Mouse (Mus musculus) frontal cortex, postnatal 36 days (tissue): Measurements from ENCODE around the gene Tas2r136.

ENCODE experiments used
- DNase-seq, 2 experiments: peaks; one replicate each; pipeline ENCODE4 v3.0.0; 2022; ENCODE audit warnings: low spot score in 2 of 2

Tas2r136 gene

DNA sequence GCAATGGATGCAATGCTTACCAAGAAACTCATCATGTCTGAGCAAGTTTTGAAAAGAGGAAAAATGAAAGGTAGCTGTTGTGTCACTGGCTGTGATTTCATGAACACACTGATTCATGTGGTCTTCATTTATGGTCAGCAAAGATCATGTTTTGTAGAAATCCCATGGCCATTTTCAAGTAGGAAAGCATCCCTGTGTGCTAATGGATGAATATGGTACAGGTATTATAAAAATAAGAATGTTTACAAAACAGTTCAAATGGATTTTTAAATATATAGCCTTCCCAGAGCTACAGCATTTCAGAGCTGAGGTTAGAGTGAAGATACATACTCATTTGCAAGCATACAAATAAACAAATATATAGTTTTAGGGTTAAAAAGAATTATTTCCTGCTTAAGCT is at the start of gene Tas2r136:
Gene Tas2r136, minus strand, starts transcription at position 101 of the 400 bp plus-strand sequence.
- DNase-seq = no peak

DNA sequence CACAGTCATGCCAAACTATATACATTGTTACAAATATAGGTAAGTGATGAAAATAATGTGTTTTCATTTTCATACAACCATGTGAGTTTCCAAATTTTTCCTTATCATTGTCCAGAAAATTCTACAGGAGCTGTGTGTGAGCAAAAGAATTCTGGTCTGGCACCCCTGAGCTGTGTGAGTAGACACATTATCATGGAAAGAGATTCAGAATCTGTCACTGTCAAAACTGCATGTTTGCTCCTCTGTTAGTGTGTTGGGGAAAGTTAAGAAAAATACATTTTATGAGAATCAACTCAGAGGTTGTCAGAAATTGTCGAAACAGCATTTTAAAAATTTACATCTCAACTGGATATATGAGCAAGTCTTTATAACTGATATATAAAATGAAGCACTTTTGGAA is 24.6 kb upstream of the Tas2r136 start, which contains the start of gene Tas2r117:
Gene Tas2r117, plus strand, starts transcription at position 301 of the 400 bp plus-strand sequence.
- DNase-seq = no peak

DNA sequence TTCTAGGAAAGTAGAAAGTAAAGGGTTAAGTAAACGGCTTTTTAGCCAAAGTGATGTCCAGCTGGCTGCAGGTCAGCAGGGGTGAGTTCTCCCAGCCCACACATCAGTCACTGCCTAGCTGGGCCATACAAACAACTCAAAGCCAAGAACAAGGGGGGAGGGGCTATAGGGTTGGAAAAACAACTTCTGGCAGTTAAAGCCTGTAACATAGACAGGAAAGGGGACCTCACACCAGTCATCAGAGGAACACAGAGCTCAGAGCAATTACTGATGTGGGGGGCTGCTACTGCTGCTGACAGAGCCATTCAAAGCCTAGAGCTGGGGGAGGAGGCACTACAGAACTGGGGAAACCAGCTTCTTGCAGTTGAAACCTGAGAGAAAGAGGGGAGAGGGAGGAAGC is 17.4 kb upstream of the Tas2r136 start:
- no peak for DNase-seq

DNA sequence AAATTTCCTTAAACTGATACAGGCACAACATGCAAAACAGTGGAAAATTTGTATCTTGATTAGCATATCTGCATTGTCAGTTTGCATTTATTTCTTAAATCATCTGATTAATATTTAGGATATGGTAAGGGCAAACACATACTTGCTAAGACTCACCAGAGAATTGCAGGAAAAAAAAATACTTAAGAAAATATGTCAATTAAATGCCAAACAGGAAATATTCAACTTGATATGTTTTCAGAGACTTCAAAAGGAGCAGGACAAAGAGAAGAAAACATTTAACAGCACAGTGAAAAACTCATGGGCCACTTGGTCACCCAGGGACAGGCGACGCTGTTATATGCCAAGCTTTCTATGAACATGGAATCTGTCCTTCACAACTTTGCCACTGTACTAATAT is 16.1 kb downstream of the Tas2r136 start, which contains the start of gene Tas2r102:
Gene Tas2r102, plus strand, starts transcription at position 301 of the 400 bp plus-strand sequence.
- no peak for DNase-seq

DNA sequence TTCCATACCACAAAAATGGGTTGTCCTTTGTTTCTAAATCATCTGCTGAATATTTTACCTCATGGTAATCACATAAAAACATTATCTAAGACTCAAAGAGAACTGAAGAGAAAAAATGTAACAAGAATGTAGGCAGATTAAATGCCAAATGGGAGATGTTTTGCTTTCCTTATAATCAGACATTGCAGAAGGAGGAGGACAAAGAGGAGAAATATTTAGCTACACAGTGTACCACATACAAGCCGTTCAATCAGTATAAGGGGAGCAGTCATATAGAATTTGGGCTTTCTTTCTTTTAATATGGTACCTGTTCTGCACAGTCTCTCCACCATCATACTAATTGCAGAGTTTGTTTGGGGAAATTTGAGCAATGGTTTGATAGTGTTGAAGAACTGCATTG is 23.5 kb downstream of the Tas2r136 start, which contains the start of gene Tas2r124:
Gene Tas2r124, plus strand, starts transcription at position 301 of the 400 bp plus-strand sequence.
- DNase-seq = no peak

DNA sequence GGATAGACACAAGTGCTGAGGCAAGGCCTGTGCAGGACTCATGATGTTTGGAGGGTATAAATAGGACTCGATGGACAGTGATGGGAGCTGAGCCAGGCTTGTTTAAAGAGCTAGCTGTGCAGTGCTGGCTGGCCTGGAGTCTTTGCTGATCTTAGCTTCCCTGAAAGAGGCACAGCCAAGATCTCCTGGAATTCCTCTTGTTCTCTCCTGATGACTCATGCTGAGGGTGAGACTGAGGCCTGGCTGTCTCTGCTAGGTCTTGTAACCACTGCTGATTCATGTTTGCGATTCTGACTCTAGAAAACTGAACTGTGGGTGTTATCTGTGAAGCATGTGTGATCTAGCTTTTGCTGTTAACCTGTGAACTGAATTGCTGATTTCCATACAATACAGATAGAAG is 27.8 kb downstream of the Tas2r136 start:
- no peak for DNase-seq

DNA sequence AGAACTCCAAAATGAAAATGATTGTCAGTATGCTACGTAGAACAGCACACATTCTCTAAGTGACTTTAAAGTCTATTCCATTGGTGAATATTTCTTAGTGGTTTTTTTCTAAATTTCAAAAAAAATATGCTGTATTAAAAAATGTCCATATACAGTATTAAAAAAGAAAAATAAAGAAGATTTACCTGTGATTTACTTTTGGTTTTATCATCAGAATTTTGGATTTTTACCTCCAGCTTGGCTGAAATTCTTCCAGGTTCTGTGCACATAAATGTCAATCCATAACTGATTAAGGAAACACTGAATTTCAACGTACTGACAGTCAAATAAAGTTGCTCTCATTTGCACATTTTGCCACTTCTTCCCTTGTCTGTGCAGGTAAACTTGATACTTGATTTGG is 40.0 kb downstream of the Tas2r136 start, which contains the start of gene Tas2r115:
Gene Tas2r115, minus strand, starts transcription at position 101 of the 400 bp plus-strand sequence.
- DNase-seq = no peak
